Mouse (Mus musculus) thymus, adult 18-20 months (tissue): ENCODE results near the gene Nprl2.
A peak's percentile ranks its signal among the peaks of the same experiment; 100 is the strongest.

Source experiments
- DNase-seq, 2 experiments: peaks; one replicate each; pipeline ENCODE4 v3.0.0; 2022; ENCODE audit warnings: mixed read lengths in 2 of 2

Nprl2 gene

GRCm38 (mm10) chr9:107578587-107578986, 36.6 kb downstream of the Nprl2 start, which contains the start of gene Naa80:
Naa80 (plus strand) TSS chr9:107578887.
- DNase-seq, result no peak

GRCm38 (mm10) chr9:107579023-107579900, 37.2 kb downstream of the Nprl2 start:
- DNase-seq, result no peak

GRCm38 (mm10) chr9:107580501-107581317, 38.7 kb downstream of the Nprl2 start, which contains the start of gene Hyal3:
Hyal3 (plus strand) TSS chr9:107580818.
- peak; percentile 81 to 88 for DNase-seq

GRCm38 (mm10) chr9:107581584-107581983, 39.6 kb downstream of the Nprl2 start:
- no peak for DNase-seq

GRCm38 (mm10) chr9:107582509-107583062, 40.6 kb downstream of the Nprl2 start:
- no peak for DNase-seq

- DNase-seq, result no peak
These were observed 41.1 kb downstream of the Nprl2 start for GRCm38 (mm10) chr9:107583174-107583573.

GRCm38 (mm10) chr9:107586504-107586903, 44.5 kb downstream of the Nprl2 start:
- no peak for DNase-seq

- peak; percentile 98 to 99 for DNase-seq
These were observed 45.2 kb downstream of the Nprl2 start, which contains the start of gene Ifrd2 for GRCm38 (mm10) chr9:107586974-107587832. Ifrd2 (plus strand) TSS chr9:107587642.

GRCm38 (mm10) chr9:107587833-107588639, 46.0 kb downstream of the Nprl2 start:
- DNase-seq, result no peak

- DNase-seq, result no peak
These were observed 48.2 kb downstream of the Nprl2 start for GRCm38 (mm10) chr9:107590058-107590772.

GRCm38 (mm10) chr9:107590773-107591060, 48.7 kb downstream of the Nprl2 start:
- no peak for DNase-seq

GRCm38 (mm10) chr9:107593101-107593976, 51.3 kb downstream of the Nprl2 start:
- DNase-seq, result no peak

- DNase-seq, result no peak
These were observed 52.4 kb downstream of the Nprl2 start for GRCm38 (mm10) chr9:107594281-107595062.
